Mouse (Mus musculus): ENCODE data around the gene Eno2. TPM values are rescaled to one million over a fixed set of nuclear protein-coding genes. Genes with fewer than 3 reads are reported as not detected.
A peak's percentile ranks its signal among the peaks of the same experiment; 100 is the strongest.

The Eno2 gene
- 9.7 and 10.2 TPM in 2 replicates for polyA plus RNA-seq (2016; fragmentation: Nextera tagmentation; extraction: Ambion mirVana)

GRCm38 (mm10) chr6:124769101-124769765 lies at the start of gene Eno2:
Eno2 (minus strand) TSS chr6:124769673.
- peak; percentile 67 for ATAC-seq (ENCODE audit: insufficient number of reproducible peaks, insufficient read depth, low FRiP score, low TSS enrichment)
- Histone ChIP-seq H3K27ac (no peak within 1 kb of the TSS), H3K4me1 (peaks cover 20% of the 10 kb centered on the region), H3K4me3 (peak within 1 kb of the TSS; percentile 46), H3K4me2 (replicated peaks) (peak within 1 kb of the TSS; percentile 77), H3K36me3 (no peaks in the 10 kb centered on the region), H3K9ac (peak within 1 kb of the TSS; percentile 56), H3K27me3 (peaks cover 17% of the 10 kb centered on the region), H3K9me3 (no peaks in the 10 kb centered on the region)
- under 1% methylated on average over 54 of the region's 54 CpGs for WGBS

- Histone ChIP-seq H3K9ac (no peak overlapping the region), H3K27me3 (no peaks in the 10 kb centered on the region), H3K36me3 (peaks cover 80% of the 10 kb centered on the region), H3K9me3 (no peaks in the 10 kb centered on the region), H3K27ac (no peak overlapping the region), H3K4me3 (no peak overlapping the region), H3K4me2 (replicated peaks) (no peak overlapping the region), H3K4me1 (peaks cover 11% of the 10 kb centered on the region)
- no peak for ATAC-seq (ENCODE audit: insufficient number of reproducible peaks, insufficient read depth, low FRiP score, low TSS enrichment)
- WGBS, result 94% methylated on average over 8 of the region's 8 CpGs
These were observed 48.5 kb upstream of the Eno2 start for GRCm38 (mm10) chr6:124817971-124818370.

GRCm38 (mm10) chr6:124817563-124817962 lies 48.1 kb upstream of the Eno2 start:
- Histone ChIP-seq H3K27ac (no peak overlapping the region), H3K4me1 (peaks cover 15% of the 10 kb centered on the region), H3K9me3 (no peaks in the 10 kb centered on the region), H3K27me3 (no peaks in the 10 kb centered on the region), H3K36me3 (peaks cover 76% of the 10 kb centered on the region), H3K4me2 (replicated peaks) (no peak overlapping the region), H3K9ac (no peak overlapping the region), H3K4me3 (no peak overlapping the region)
- ATAC-seq (ENCODE audit: insufficient number of reproducible peaks, insufficient read depth, low FRiP score, low TSS enrichment), result no peak
- 96% methylated on average over 8 of the region's 8 CpGs for WGBS

GRCm38 (mm10) chr6:124817125-124817524 lies 47.7 kb upstream of the Eno2 start:
- H3K9ac ChIP-seq, result no peak overlapping the region
- no peak overlapping the region for H3K4me2 ChIP-seq (replicated peaks)
- no peak overlapping the region for H3K27ac ChIP-seq
- peaks cover 19% of the 10 kb centered on the region for H3K4me1 ChIP-seq
- WGBS, result 94% methylated on average over 11 of the region's 11 CpGs
- H3K27me3 ChIP-seq, result no peaks in the 10 kb centered on the region
- H3K9me3 ChIP-seq, result no peaks in the 10 kb centered on the region
- ATAC-seq (ENCODE audit: insufficient number of reproducible peaks, insufficient read depth, low FRiP score, low TSS enrichment), result no peak
- peaks cover 74% of the 10 kb centered on the region for H3K36me3 ChIP-seq
- H3K4me3 ChIP-seq, result no peak overlapping the region

- no peaks in the 10 kb centered on the region for H3K27me3 ChIP-seq
- H3K4me3 ChIP-seq, result no peak overlapping the region
- 93% methylated on average over 4 of the region's 4 CpGs for WGBS
- H3K36me3 ChIP-seq, result peaks cover 74% of the 10 kb centered on the region
- no peaks in the 10 kb centered on the region for H3K9me3 ChIP-seq
- no peak for ATAC-seq (ENCODE audit: insufficient number of reproducible peaks, insufficient read depth, low FRiP score, low TSS enrichment)
- no peak overlapping the region for H3K4me2 ChIP-seq (replicated peaks)
- H3K4me1 ChIP-seq, result peaks cover 22% of the 10 kb centered on the region
- H3K9ac ChIP-seq, result no peak overlapping the region
- H3K27ac ChIP-seq, result no peak overlapping the region
These were observed 47.1 kb upstream of the Eno2 start for GRCm38 (mm10) chr6:124816611-124817010.

- H3K4me1 ChIP-seq, result peaks cover 26% of the 10 kb centered on the region
- no peak overlapping the region for H3K9ac ChIP-seq
- 67% methylated on average over 9 of the region's 9 CpGs for WGBS
- no peak overlapping the region for H3K4me3 ChIP-seq
- peaks cover 72% of the 10 kb centered on the region for H3K36me3 ChIP-seq
- no peaks in the 10 kb centered on the region for H3K9me3 ChIP-seq
- ATAC-seq (ENCODE audit: insufficient number of reproducible peaks, insufficient read depth, low FRiP score, low TSS enrichment), result no peak
- no peaks in the 10 kb centered on the region for H3K27me3 ChIP-seq
- no peak overlapping the region for H3K4me2 ChIP-seq (replicated peaks)
- peak overlapping the region; percentile 89; the same call in 1 of the 2 replicates for H3K27ac ChIP-seq
These were observed 45.6 kb upstream of the Eno2 start for GRCm38 (mm10) chr6:124814858-124815774.

GRCm38 (mm10) chr6:124814448-124814847 lies 45.0 kb upstream of the Eno2 start:
- H3K4me1 ChIP-seq, result peaks cover 32% of the 10 kb centered on the region
- peak overlapping the region; percentile 24; the same call in 1 of the 2 replicates for H3K9ac ChIP-seq
- H3K27me3 ChIP-seq, result no peaks in the 10 kb centered on the region
- H3K9me3 ChIP-seq, result no peaks in the 10 kb centered on the region
- peak overlapping the region; percentile 89; the same call in 1 of the 2 replicates for H3K27ac ChIP-seq
- H3K4me3 ChIP-seq, result peak overlapping the region; percentile 88
- H3K4me2 ChIP-seq (replicated peaks), result peak overlapping the region; percentile 61
- 35% methylated on average over 8 of the region's 8 CpGs for WGBS
- ATAC-seq (ENCODE audit: insufficient number of reproducible peaks, insufficient read depth, low FRiP score, low TSS enrichment), result 0 out of 2 replicates have a peak, but pooled peaks have one; percentile 23
- H3K36me3 ChIP-seq, result peaks cover 66% of the 10 kb centered on the region

GRCm38 (mm10) chr6:124813933-124814332 lies 44.5 kb upstream of the Eno2 start, which contains the start of gene Tpi1:
Tpi1 (minus strand) TSS chr6:124814296.
- peak; percentile 84 for ATAC-seq (ENCODE audit: insufficient number of reproducible peaks, insufficient read depth, low FRiP score, low TSS enrichment)
- no peaks in the 10 kb centered on the region for H3K27me3 ChIP-seq
- peak within 1 kb of the TSS; percentile 91 for H3K9ac ChIP-seq
- H3K4me1 ChIP-seq, result peaks cover 33% of the 10 kb centered on the region
- WGBS, result under 1% methylated on average over 22 of the region's 22 CpGs
- H3K27ac ChIP-seq, result peak within 1 kb of the TSS; percentile 89
- peak within 1 kb of the TSS; percentile 61 for H3K4me2 ChIP-seq (replicated peaks)
- peaks cover 61% of the 10 kb centered on the region for H3K36me3 ChIP-seq
- peak within 1 kb of the TSS; percentile 88 for H3K4me3 ChIP-seq
- no peaks in the 10 kb centered on the region for H3K9me3 ChIP-seq

- WGBS, result 2% methylated on average over 16 of the region's 18 CpGs
- Histone ChIP-seq H3K27me3 (no peaks in the 10 kb centered on the region), H3K9ac (peak overlapping the region; percentile 91), H3K9me3 (no peaks in the 10 kb centered on the region), H3K4me2 (replicated peaks) (peak overlapping the region; percentile 61), H3K4me1 (peaks cover 33% of the 10 kb centered on the region), H3K36me3 (peaks cover 57% of the 10 kb centered on the region), H3K4me3 (peak overlapping the region; percentile 88), H3K27ac (peak overlapping the region; percentile 89)
- peak; percentile 37 for ATAC-seq (ENCODE audit: insufficient number of reproducible peaks, insufficient read depth, low FRiP score, low TSS enrichment)
These were observed 44.0 kb upstream of the Eno2 start for GRCm38 (mm10) chr6:124813496-124813895.

- Histone ChIP-seq H3K4me1 (peaks cover 33% of the 10 kb centered on the region), H3K4me2 (replicated peaks) (peak overlapping the region; percentile 61), H3K36me3 (peaks cover 50% of the 10 kb centered on the region), H3K9ac (peak overlapping the region; percentile 91), H3K27me3 (no peaks in the 10 kb centered on the region), H3K9me3 (no peaks in the 10 kb centered on the region), H3K4me3 (peak overlapping the region; percentile 88), H3K27ac (peak overlapping the region; percentile 89)
- ATAC-seq (ENCODE audit: insufficient number of reproducible peaks, insufficient read depth, low FRiP score, low TSS enrichment), result no peak
- WGBS, result 18% methylated on average over 9 of the region's 9 CpGs
These were observed 43.4 kb upstream of the Eno2 start for GRCm38 (mm10) chr6:124812848-124813247.

- no peak for ATAC-seq (ENCODE audit: insufficient number of reproducible peaks, insufficient read depth, low FRiP score, low TSS enrichment)
- H3K9ac ChIP-seq, result no peak overlapping the region
- H3K36me3 ChIP-seq, result peaks cover 41% of the 10 kb centered on the region
- H3K27me3 ChIP-seq, result no peaks in the 10 kb centered on the region
- WGBS, result 80% methylated on average over 24 of the region's 24 CpGs
- H3K9me3 ChIP-seq, result no peaks in the 10 kb centered on the region
- peak overlapping the region; percentile 88 for H3K4me3 ChIP-seq
- H3K4me1 ChIP-seq, result peaks cover 33% of the 10 kb centered on the region
- 0 out of 2 replicates have a peak overlapping the region, but pooled peaks have one; percentile 12 for H3K27ac ChIP-seq
- H3K4me2 ChIP-seq (replicated peaks), result peak overlapping the region; percentile 61
These were observed 42.5 kb upstream of the Eno2 start for GRCm38 (mm10) chr6:124811701-124812560.
